In the genomic region with DNA sequence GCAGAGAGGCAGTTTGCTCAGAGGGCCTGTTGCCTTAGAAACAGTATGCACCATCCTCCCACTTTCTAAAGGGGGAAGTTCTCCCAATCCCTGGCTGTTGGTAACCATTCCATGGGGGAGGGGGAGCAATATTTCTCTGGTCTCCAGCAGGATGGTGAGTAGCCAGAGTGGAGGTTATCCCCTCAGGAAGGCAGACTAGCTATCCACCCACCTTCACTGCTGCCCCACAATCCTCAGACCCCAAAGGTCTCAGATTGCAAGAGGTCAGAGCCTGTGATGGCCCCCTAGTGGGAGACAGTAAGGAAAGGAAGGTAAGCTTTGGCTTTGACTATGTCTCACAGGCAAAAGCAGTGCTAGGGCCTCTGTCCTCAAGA, we compare ENCODE assay signal across 9 mouse cellular contexts. TPM values are rescaled to one million over a fixed set of nuclear protein-coding genes. Genes with fewer than 3 reads are reported as not detected.
DNase-seq lines count a peak whose midpoint lies in the region; ATAC-seq and TF ChIP-seq lines count a peak whose summit lies in the region.
"Had no signal": no experiment of that assay in that cellular context is flagged by ENCODE, and none has a peak within 500 bp of the region (broad histone marks: within the 10 kb centered on the region; RNA-seq: fewer than 3 reads in every experiment).

No protein-coding gene starts in this region.

- no peak for ATAC-seq in forebrain, embryonic 13.5 days
- no peak for ATAC-seq in midbrain, embryonic 15.5 days (replicated peaks)

- peaks cover 60% of the 10 kb centered on the region for H3K4me1 ChIP-seq in cerebellum, adult 2 months (ENCODE audit: control insufficient read depth, insufficient read depth, low read length)
- H3K4me1 ChIP-seq in forebrain, embryonic 13.5 days = peaks cover 83% of the 10 kb centered on the region
- H3K4me1 ChIP-seq in midbrain, embryonic 15.5 days = peaks cover 73% of the 10 kb centered on the region

- H3K27me3 ChIP-seq in cerebellum, adult 2 months (ENCODE audit: control insufficient read depth, insufficient read depth, low read length) = no peaks in the 10 kb centered on the region
- H3K27me3 ChIP-seq in forebrain, embryonic 13.5 days = no peaks in the 10 kb centered on the region
- no peaks in the 10 kb centered on the region for H3K27me3 ChIP-seq in midbrain, embryonic 15.5 days (replicated peaks)

- H3K36me3 ChIP-seq in forebrain, embryonic 13.5 days (ENCODE audit: poor library complexity, severe bottlenecking) = peaks cover 16% of the 10 kb centered on the region
- H3K36me3 ChIP-seq in midbrain, embryonic 15.5 days (replicated peaks) = peaks cover 11% of the 10 kb centered on the region; the same call in 1 of the 2 replicates

- peak; percentile 55 for DNase-seq in layer of hippocampus, adult 9-11 months
- no peak for DNase-seq in layer of hippocampus, postnatal 10 days (ENCODE audit: low spot score in 2 of 2)
- DNase-seq in cerebellum, adult 2 months = peak in 1 of 2 experiments; percentile 40
- no peak for DNase-seq in adrenal gland, postnatal 10 days
- no peak for DNase-seq in adrenal gland, postnatal 4 days (ENCODE audit: low spot score in 2 of 2)
- DNase-seq in urinary bladder, adult 18-20 months (ENCODE audit: low spot score in 2 of 2) = no peak

- no peak for TF ChIP-seq CTCF in cerebellum, adult 2 months (IDR thresholded peaks at IDR 0.05; ENCODE audit: borderline replicate concordance, insufficient read depth, low read depth, low read length)

- no peaks in the 10 kb centered on the region for H3K9me3 ChIP-seq in forebrain, embryonic 13.5 days (replicated peaks)
- no peaks in the 10 kb centered on the region for H3K9me3 ChIP-seq in midbrain, embryonic 15.5 days

- TF ChIP-seq POLR2A in cerebellum, adult 2 months (IDR thresholded peaks at IDR 0.05; ENCODE audit: borderline replicate concordance, insufficient read depth, low read length) = no peak

- H3K4me2 ChIP-seq in forebrain, embryonic 13.5 days = peak overlapping the region; percentile 89
- peak overlapping the region; percentile 78 for H3K4me2 ChIP-seq in midbrain, embryonic 15.5 days

- peak overlapping the region; percentile 68 for H3K27ac ChIP-seq in cerebellum, adult 2 months (ENCODE audit: insufficient read depth, low read length)
- peak overlapping the region; percentile 87 for H3K27ac ChIP-seq in forebrain, embryonic 13.5 days
- H3K27ac ChIP-seq in midbrain, embryonic 15.5 days = peak overlapping the region; percentile 81

- H3K4me3 ChIP-seq in cerebellum, adult 2 months (replicated peaks; ENCODE audit: insufficient read depth, low read depth, low read length) = no peak overlapping the region
- H3K4me3 ChIP-seq in forebrain, embryonic 13.5 days = peak overlapping the region; percentile 2; the same call in 1 of the 2 replicates
- H3K4me3 ChIP-seq in midbrain, embryonic 15.5 days = 0 out of 2 replicates have a peak overlapping the region, but pooled peaks have one; percentile 10

- peak overlapping the region; percentile 37; the same call in 1 of the 2 replicates for H3K9ac ChIP-seq in forebrain, embryonic 13.5 days
- H3K9ac ChIP-seq in midbrain, embryonic 15.5 days = no peak overlapping the region

RNA-seq across cellular contexts. Expression of a gene that starts 5.3 kb away (rescaled TPM):
- total RNA-seq in layer of hippocampus, postnatal 10 days (2021) = 100 to 1,000 TPM; 262 to 270 TPM
- 533 and 557 TPM in 2 replicates for polyA plus RNA-seq in cerebellum, adult 2 months (2012; rRNA removed)
- polyA plus RNA-seq in forebrain, embryonic 13.5 days (2015; fragmentation: Nextera tagmentation; extraction: Ambion mirVana) = 124 and 129 TPM in 2 replicates
- polyA plus RNA-seq in midbrain, embryonic 15.5 days (2015; fragmentation: Nextera tagmentation; extraction: Ambion mirVana) = 233 and 248 TPM in 2 replicates
- total RNA-seq in adrenal gland, postnatal 10 days (2021) = 100 to 1,000 TPM; 284 to 307 TPM
- 100 to 1,000 TPM; 412 to 422 TPM for total RNA-seq in adrenal gland, postnatal 4 days (2021)

RNA-seq across cellular contexts. Expression of a gene that starts 28.9 kb away (rescaled TPM):
- 1 to 10 TPM; 4.6 to 4.9 TPM for total RNA-seq in layer of hippocampus, postnatal 10 days (2021)
- polyA plus RNA-seq in cerebellum, adult 2 months (2012; rRNA removed) = 4.3 and 5.3 TPM in 2 replicates
- polyA plus RNA-seq in forebrain, embryonic 13.5 days (2015; fragmentation: Nextera tagmentation; extraction: Ambion mirVana) = 3.7 and 5.2 TPM in 2 replicates
- 8.9 and 11.0 TPM in 2 replicates for polyA plus RNA-seq in midbrain, embryonic 15.5 days (2015; fragmentation: Nextera tagmentation; extraction: Ambion mirVana)
- under 1 TPM; 0.18 to 0.24 TPM for total RNA-seq in adrenal gland, postnatal 10 days (2021)
- 1 to 10 TPM in 1 of 2 experiments, under 1 TPM in 1; 0.45 to 1.1 TPM for total RNA-seq in adrenal gland, postnatal 4 days (2021)
- polyA plus RNA-seq: liver, embryonic 16.5 days had no signal
